Mouse (Mus musculus) gastrocnemius, adult 2 months (tissue): ENCODE data around the gene Tmem110. TPM values are rescaled to one million over a fixed set of nuclear protein-coding genes. Genes with fewer than 3 reads are reported as not detected.
A peak's percentile ranks its signal among the peaks of the same experiment; 100 is the strongest.

ENCODE experiments used
- DNase-seq: peaks from one replicate; pipeline ENCODE4 v3.0.0; 2022
- H3K27ac ChIP-seq: fragments of 200-600 bp; 2 replicates; pipeline ENCODE4 v1.8.1; 2022; ENCODE audit warnings: mild to moderate bottlenecking
- H3K4me3 ChIP-seq: fragments of 200-600 bp; 2 replicates; pipeline ENCODE4 v1.8.1; 2022; ENCODE audit warnings: mild to moderate bottlenecking, moderate library complexity
- CTCF ChIP-seq: fragments of 200-600 bp; IDR thresholded peaks from 2 replicates; pipeline ENCODE4 v1.8.1; 2022; ENCODE audit warnings: antibody characterized with exemption, mild to moderate bottlenecking, moderate library complexity
- intact Hi-C: fragments of 180-260 bp; cut with DNase I; formaldehyde crosslinking; loops from one replicate; pipeline ENCODE4 v1.15.1; 2025
- total RNA-seq, 2 experiments: library from RNA; stranded (reverse); gene quantifications; 2 replicates each; pipeline ENCODE4 v1.2.3; 2021

Tmem110 gene
- total RNA-seq, 2 experiments from 2014 or later = 6.2 to 12.6 TPM

GRCm38 (mm10) chr14:30868826-30869225 lies 43.4 kb downstream of the Tmem110 start:
- peak overlapping the region; percentile 95 for H3K27ac ChIP-seq
- intact Hi-C loops = loop anchor here (5.0 kb wide), 2 partner anchors 42 to 277 kb away; partner anchors contain the start of gene Tmem110
- TF ChIP-seq CTCF = no peak
- DNase-seq = no peak
- no peak overlapping the region; the same call in 1 of the 2 replicates for H3K4me3 ChIP-seq

GRCm38 (mm10) chr14:30869391-30869801 lies 44.0 kb downstream of the Tmem110 start:
- H3K4me3 ChIP-seq = peak overlapping the region; percentile 41
- DNase-seq = peak; percentile 78
- no peak for TF ChIP-seq CTCF
- intact Hi-C loops = loop anchor here (5.0 kb wide), 2 partner anchors 42 to 277 kb away; partner anchors contain the start of gene Tmem110
- H3K27ac ChIP-seq = peak overlapping the region; percentile 95

DNA sequence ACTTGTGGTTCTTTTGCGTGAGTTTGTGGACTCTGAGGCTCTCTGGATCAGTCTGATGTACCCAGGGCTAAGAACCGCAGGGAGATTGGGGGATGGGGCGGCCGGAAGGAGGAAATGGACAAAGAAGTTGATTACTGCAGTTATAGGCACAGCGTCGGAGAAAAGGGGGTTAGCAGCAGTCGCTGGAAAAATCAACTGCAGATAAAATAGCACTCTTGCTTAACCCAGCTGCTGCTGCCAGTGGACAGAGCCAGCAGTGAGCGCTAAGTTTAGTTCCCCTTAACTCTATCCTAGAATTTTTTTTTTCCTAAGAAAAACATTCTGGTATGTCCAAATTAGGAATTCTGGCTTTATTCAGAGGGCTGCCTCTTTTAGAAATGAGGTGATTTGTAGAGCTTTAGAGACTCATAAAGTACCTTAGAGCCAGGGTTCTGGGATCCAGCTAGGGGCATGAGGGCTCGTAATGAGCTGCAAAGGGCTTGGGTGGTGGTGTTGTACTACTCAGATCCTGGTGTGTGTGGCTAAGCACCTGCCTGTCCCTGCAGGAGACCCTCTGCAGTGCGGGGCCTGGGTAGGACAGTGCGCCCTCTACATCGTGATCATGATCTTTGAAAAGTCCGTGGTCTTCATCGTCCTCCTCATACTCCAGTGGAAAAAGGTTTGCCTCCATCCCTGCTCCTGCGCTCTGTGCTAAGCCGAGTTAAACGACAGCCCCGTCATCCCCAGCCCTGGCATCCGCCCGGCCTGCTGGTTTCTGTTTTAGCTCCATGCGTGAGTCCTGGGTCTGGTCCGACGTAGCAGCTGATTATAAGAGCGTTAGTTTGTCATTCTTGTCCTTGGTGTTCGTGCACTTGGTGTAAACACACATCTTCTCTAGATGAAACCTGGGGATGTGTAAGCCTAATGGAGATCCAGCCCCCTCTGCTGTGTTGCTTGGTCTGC lies 45.1 kb downstream of the Tmem110 start:
- Histone ChIP-seq H3K27ac (peak overlapping the region; percentile 95), H3K4me3 (peak overlapping the region; percentile 41)
- no peak for TF ChIP-seq CTCF
- peak; percentile 76 for DNase-seq
- intact Hi-C loops = no loop called here

GRCm38 (mm10) chr14:30874095-30874700 lies 48.8 kb downstream of the Tmem110 start:
- intact Hi-C loops = no loop called here
- Histone ChIP-seq H3K27ac (peak overlapping the region; percentile 78), H3K4me3 (peak overlapping the region; percentile 7; the same call in 1 of the 2 replicates)
- DNase-seq = no peak
- TF ChIP-seq CTCF = no peak

DNA sequence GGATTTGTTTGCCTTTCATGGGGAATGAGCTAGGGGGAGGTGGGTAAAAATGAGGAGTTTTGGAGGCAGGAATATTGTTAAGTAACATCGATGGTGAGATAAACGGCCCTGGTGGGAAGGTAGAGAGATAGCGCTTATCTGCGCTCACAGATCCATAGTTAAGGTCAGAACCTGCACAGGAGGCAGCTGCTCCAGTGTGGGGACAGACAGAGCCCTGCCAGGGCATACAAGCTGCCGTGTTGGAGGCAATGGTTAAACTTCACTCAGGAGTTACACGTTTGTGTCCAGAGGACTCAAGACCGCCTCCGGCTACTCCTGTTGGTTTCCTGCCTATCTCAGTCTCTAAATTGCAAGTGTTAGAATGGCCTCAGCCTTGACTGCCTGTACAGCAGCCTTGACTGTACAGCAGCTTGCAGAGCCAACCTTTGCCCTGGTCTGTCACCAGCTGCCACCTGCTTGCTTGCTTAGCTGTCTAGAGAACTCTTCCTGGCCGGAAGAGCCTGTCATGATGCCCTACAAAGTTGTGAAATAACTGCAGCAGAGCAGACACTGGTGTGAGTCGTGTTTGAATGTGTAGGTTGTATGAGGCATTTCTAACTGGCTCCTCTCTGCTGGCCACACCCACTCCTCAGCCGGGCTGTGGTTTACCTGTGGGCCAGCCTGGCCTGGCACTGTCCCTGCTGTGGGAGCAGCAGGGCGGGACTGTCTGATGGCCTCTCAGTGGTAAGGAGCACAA lies 49.9 kb downstream of the Tmem110 start:
- no peak for TF ChIP-seq CTCF
- peak overlapping the region; percentile 78 for H3K27ac ChIP-seq
- intact Hi-C loops = no loop called here

GRCm38 (mm10) chr14:30875955-30876354 lies 50.6 kb downstream of the Tmem110 start:
- no peak for TF ChIP-seq CTCF
- intact Hi-C loops = no loop called here
- Histone ChIP-seq H3K27ac (peak overlapping the region; percentile 78), H3K4me3 (no peak overlapping the region)
- DNase-seq = no peak

More for the DNA sequence above, 49.9 kb downstream of the Tmem110 start:
- DNase-seq = peak; percentile 46
- no peak overlapping the region for H3K4me3 ChIP-seq

- no peak for TF ChIP-seq CTCF
- intact Hi-C loops = no loop called here
- DNase-seq = no peak
- Histone ChIP-seq H3K27ac (peak overlapping the region; percentile 78), H3K4me3 (no peak overlapping the region)
Observed at GRCm38 (mm10) chr14:30876451-30876850, 51.1 kb downstream of the Tmem110 start.

- Histone ChIP-seq H3K4me3 (no peak overlapping the region), H3K27ac (peak overlapping the region; percentile 97)
- TF ChIP-seq CTCF = no peak
- intact Hi-C loops = no loop called here
- no peak for DNase-seq
Observed at GRCm38 (mm10) chr14:30877827-30878226, 52.4 kb downstream of the Tmem110 start.

DNA sequence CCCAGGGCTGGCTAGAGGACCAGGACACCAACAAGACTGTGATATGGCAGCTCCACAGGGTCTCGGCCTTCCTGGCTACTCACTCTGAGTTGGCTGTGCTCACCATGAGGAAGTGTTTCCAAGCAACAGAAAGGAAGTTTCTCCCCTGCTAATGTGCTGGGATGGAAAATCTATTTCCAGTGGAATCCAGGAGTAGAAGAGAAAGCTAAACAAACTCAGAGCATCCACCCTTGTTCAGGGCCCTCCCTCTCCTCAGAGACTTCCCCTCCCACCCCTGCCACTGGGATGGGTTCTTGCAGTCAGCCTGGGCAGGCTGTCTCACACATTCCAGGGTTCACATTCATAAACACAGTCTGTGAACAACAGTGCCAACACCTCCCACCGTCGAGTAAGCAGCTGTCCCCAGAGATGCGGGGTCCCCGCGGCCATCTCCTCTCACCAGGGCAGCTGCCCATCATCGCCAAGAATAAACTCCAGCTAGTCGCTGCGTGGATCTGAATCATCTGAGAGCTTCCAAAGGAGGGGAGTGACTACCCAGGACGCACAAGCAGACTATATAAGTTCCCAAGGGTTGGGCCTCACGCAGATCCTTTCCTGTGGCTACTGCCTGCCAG lies 53.7 kb downstream of the Tmem110 start, which contains the start of gene Mustn1:
Mustn1 (plus strand) TSS at position 243 of the 614 bp plus-strand sequence.
- TF ChIP-seq CTCF = no peak
- intact Hi-C loops = no loop called here
- DNase-seq = peak; percentile 68
- Histone ChIP-seq H3K4me3 (peak within 1 kb of the TSS; percentile 73), H3K27ac (peak within 1 kb of the TSS; percentile 97)

- DNase-seq = peak; percentile 85
- peak overlapping the region; percentile 97 for H3K27ac ChIP-seq
- TF ChIP-seq CTCF = no peak
- peak overlapping the region; percentile 73 for H3K4me3 ChIP-seq
- intact Hi-C loops = loop anchor here (1.0 to 5.0 kb wide), 3 partner anchors 12 to 182 kb away; no protein-coding TSS in a partner anchor
Observed at GRCm38 (mm10) chr14:30879794-30880193, 54.4 kb downstream of the Tmem110 start.

DNA sequence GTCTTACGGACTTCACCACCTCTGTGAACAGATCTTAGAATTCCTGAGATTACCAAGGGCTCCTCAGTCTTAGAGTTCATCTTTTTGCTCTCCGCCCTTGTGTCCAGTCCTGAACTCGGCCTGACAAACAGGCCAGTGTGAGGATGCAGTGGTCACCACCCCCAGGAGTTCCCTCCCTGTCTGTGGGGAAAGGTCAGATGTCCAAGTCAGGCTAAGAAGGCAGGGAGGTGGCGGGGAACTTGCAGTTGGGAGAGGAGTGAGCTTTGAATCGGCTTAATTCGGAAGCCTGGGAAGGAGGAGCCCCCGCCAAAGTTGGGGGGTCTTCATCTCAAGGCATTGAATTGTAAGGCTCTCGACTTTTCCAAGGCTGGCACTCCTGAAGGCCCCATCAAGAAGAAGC lies 54.9 kb downstream of the Tmem110 start:
- Histone ChIP-seq H3K4me3 (peak overlapping the region; percentile 73), H3K27ac (peak overlapping the region; percentile 97)
- peak; percentile 60 for DNase-seq
- intact Hi-C loops = loop anchor here (1.0 to 5.0 kb wide), 3 partner anchors 13 to 183 kb away; no protein-coding TSS in a partner anchor
- no peak for TF ChIP-seq CTCF
